Mouse (Mus musculus) heart, postnatal 0 days (tissue): Measurements from ENCODE around the gene Tor4a.

Experiments used
- CTCF ChIP-seq: IDR thresholded peaks from 2 replicates; pipeline ENCODE4 v1.5.1; 2016; ENCODE audit warnings: antibody characterized with exemption, control low read depth, low read depth
- EP300 ChIP-seq: IDR thresholded peaks from 2 replicates; pipeline ENCODE4 v1.6.1; 2016; ENCODE audit warnings: antibody characterized with exemption, low read depth

- no peak for TF ChIP-seq CTCF
- TF ChIP-seq EP300, result no peak
Observed at GRCm38 (mm10) chr2:25238106-25238505, 41.4 kb upstream of the Tor4a start.
